Mouse (Mus musculus) limb, embryonic 11.5 days (tissue): ENCODE data around the gene Zdhhc4. TPM values are rescaled to one million over a fixed set of nuclear protein-coding genes. Genes with fewer than 3 reads are reported as not detected.

Experiments
- ATAC-seq: fragments of 200-750 bp; cut with Nextera tagmentation; 2 replicates; pipeline ENCODE4 v1.8.0; 2017; ENCODE audit warnings: low read depth; ENCODE audit not compliant: insufficient number of reproducible peaks, low FRiP score, low TSS enrichment
- DNase-seq: peaks from one replicate; pipeline ENCODE4 v3.0.0-alpha.2; 2015; ENCODE audit warnings: low spot score
- H3K27ac ChIP-seq: fragments of 300-500 bp; sonication (generic); replicated peaks from 2 replicates; pipeline ENCODE4 v1.5.1; 2014; ENCODE audit warnings: low read depth, mild to moderate bottlenecking, low read length
- H3K27me3 ChIP-seq: fragments of 300-500 bp; sonication (generic); 2 replicates; pipeline ENCODE4 v1.6.1; 2014; ENCODE audit warnings: mild to moderate bottlenecking, low read length, mixed read lengths; ENCODE audit not compliant: control insufficient read depth, insufficient read depth
- H3K36me3 ChIP-seq: fragments of 300-500 bp; sonication (generic); 2 replicates; pipeline ENCODE4 v1.6.1; 2014; ENCODE audit warnings: mild to moderate bottlenecking, low read length, moderate library complexity, mixed read lengths; ENCODE audit not compliant: control insufficient read depth, insufficient read depth
- H3K4me1 ChIP-seq: fragments of 300-500 bp; sonication (generic); 2 replicates; pipeline ENCODE4 v1.6.1; 2014; ENCODE audit warnings: low read length, mixed read lengths; ENCODE audit not compliant: control insufficient read depth, insufficient read depth
- H3K4me2 ChIP-seq: fragments of 300-500 bp; sonication (generic); 2 replicates; pipeline ENCODE4 v1.6.1; 2014; ENCODE audit warnings: low read depth, mild to moderate bottlenecking, moderate library complexity; ENCODE audit not compliant: severe bottlenecking
- H3K4me3 ChIP-seq: fragments of 300-500 bp; sonication (generic); 2 replicates; pipeline ENCODE4 v1.5.1; 2014; ENCODE audit warnings: low read depth, low read length
- H3K9ac ChIP-seq: fragments of 300-500 bp; sonication (generic); 2 replicates; pipeline ENCODE4 v1.6.1; 2014; ENCODE audit warnings: mild to moderate bottlenecking, low read length
- H3K9me3 ChIP-seq: fragments of 300-500 bp; sonication (generic); 2 replicates; pipeline ENCODE4 v1.6.1; 2016; ENCODE audit warnings: low read length; ENCODE audit not compliant: control insufficient read depth
- WGBS: fragments of 180-500 bp; shearing (Covaris S2); extraction: QIAGEN DNeasy Blood & Tissue Kit; methylation state at CpG from one replicate; pipeline ENCODE4 v1.1.7; 2014; 5-methylcytosine and 5-hydroxymethylcytosine counted together
- polyA plus RNA-seq: library from polyadenylated mRNA; unstranded; fragments of >200 nt; fragmentation: Nextera tagmentation; extraction: Ambion mirVana; gene quantifications from 2 replicates; pipeline ENCODE4 v1.2.1, GENCODE M21; 2014

Gene Zdhhc4
- polyA plus RNA-seq, 1 experiment from 2014 or later = 75.1 TPM

- H3K36me3 ChIP-seq = no peaks in the 10 kb centered on the region
- WGBS = under 1% methylated on average over 72 of the region's 79 CpGs
- H3K27ac ChIP-seq = peak within 1 kb of the TSS; percentile 8; the same call in 1 of the 2 replicates
- ATAC-seq (peak; percentile 81), DNase-seq (peak; percentile 75)
- peak within 1 kb of the TSS; percentile 92 for H3K4me2 ChIP-seq
- no peaks in the 10 kb centered on the region for H3K9me3 ChIP-seq
- H3K4me1 ChIP-seq = 0 out of 2 replicates have a peak, but pooled peaks cover 5% of the 10 kb centered on the region
- H3K9ac ChIP-seq = peak within 1 kb of the TSS; percentile 86
- H3K27me3 ChIP-seq = no peaks in the 10 kb centered on the region
- H3K4me3 ChIP-seq = peak within 1 kb of the TSS; percentile 79
These were observed 59.5 kb downstream of the Zdhhc4 start, which contains the start of gene Zfp316 for GRCm38 (mm10) chr5:143269363-143270150. TSS of gene Zfp316 (minus strand) at chr5:143270022.

- peak overlapping the region; percentile 79 for H3K4me3 ChIP-seq
- peak overlapping the region; percentile 92 for H3K4me2 ChIP-seq
- no peaks in the 10 kb centered on the region for H3K9me3 ChIP-seq
- no peaks in the 10 kb centered on the region for H3K27me3 ChIP-seq
- 0 out of 2 replicates have a peak, but pooled peaks cover 5% of the 10 kb centered on the region for H3K4me1 ChIP-seq
- no peak for DNase-seq
- 28% methylated on average over 8 of the region's 8 CpGs for WGBS
- peak overlapping the region; percentile 86 for H3K9ac ChIP-seq
- no peaks in the 10 kb centered on the region; the same call in 1 of the 2 replicates for H3K36me3 ChIP-seq
- ATAC-seq = peak; percentile 33; the same call in 1 of the 2 replicates
- no peak overlapping the region for H3K27ac ChIP-seq
These were observed 60.1 kb downstream of the Zdhhc4 start for GRCm38 (mm10) chr5:143268985-143269362.

GRCm38 (mm10) chr5:143266794-143267193 lies 62.3 kb downstream of the Zdhhc4 start:
- no peak for ATAC-seq
- no peaks in the 10 kb centered on the region for H3K9me3 ChIP-seq
- 88% methylated on average over 6 of the region's 6 CpGs for WGBS
- no peaks in the 10 kb centered on the region for H3K27me3 ChIP-seq
- H3K4me2 ChIP-seq = no peak overlapping the region
- H3K27ac ChIP-seq = no peak overlapping the region
- H3K36me3 ChIP-seq = peaks cover 2% of the 10 kb centered on the region; the same call in 1 of the 2 replicates
- H3K4me1 ChIP-seq = 0 out of 2 replicates have a peak, but pooled peaks cover 5% of the 10 kb centered on the region
- DNase-seq = no peak
- H3K4me3 ChIP-seq = no peak overlapping the region
- no peak overlapping the region for H3K9ac ChIP-seq

Other genes starting within 250 kb of the Zdhhc4 start
- gene Rnf216, start 216.3 kb downstream of the Zdhhc4 start, polyA plus RNA-seq = 36.6 and 37.7 TPM in 2 replicates
- gene Olfr718-ps1, start 181.7 kb downstream of the Zdhhc4 start, polyA plus RNA-seq = not detected in 2 replicates
- 13.3 and 15.6 TPM in 2 replicates for gene Rbak, start 148.5 kb downstream of the Zdhhc4 start, polyA plus RNA-seq
- not detected in 2 replicates for gene Spdye4b, start 148.2 kb downstream of the Zdhhc4 start, polyA plus RNA-seq
- gene Spdye4a, start 102.4 kb downstream of the Zdhhc4 start, polyA plus RNA-seq = not detected in 2 replicates
- 20.8 and 23.3 TPM in 2 replicates for gene Zfp12, start 94.1 kb downstream of the Zdhhc4 start, polyA plus RNA-seq
- gene Zfp316, start 59.2 kb downstream of the Zdhhc4 start, polyA plus RNA-seq = 2.0 and 3.4 TPM in 2 replicates
- gene Zfp853, start 35.6 kb downstream of the Zdhhc4 start, polyA plus RNA-seq = 0.08 TPM in 1 of 2 replicates, not detected in the other
- gene E130309D02Rik, start 13.9 kb downstream of the Zdhhc4 start, polyA plus RNA-seq = 52.5 and 53.4 TPM in 2 replicates
- gene Grid2ip, start 28.1 kb upstream of the Zdhhc4 start, polyA plus RNA-seq = 0.31 and 0.88 TPM in 2 replicates
- 265 and 281 TPM in 2 replicates for gene Kdelr2, start 74.6 kb upstream of the Zdhhc4 start, polyA plus RNA-seq
- 9.2 and 9.4 TPM in 2 replicates for gene Daglb, start 135.3 kb upstream of the Zdhhc4 start, polyA plus RNA-seq
- 554 and 576 TPM in 2 replicates for gene Rac1, start 198.8 kb upstream of the Zdhhc4 start, polyA plus RNA-seq